Mouse (Mus musculus): ENCODE measurements around the gene Spdye4c. TPM values are rescaled to one million over a fixed set of nuclear protein-coding genes. Genes with fewer than 3 reads are reported as not detected.

The Spdye4c gene
- not detected for total RNA-seq (2021)

- no peak for DNase-seq (ENCODE audit: low spot score in 2 of 2)
- intact Hi-C loops (cut with DNase I), result no loop called here
Measured at GRCm38 (mm10) chr2:128590909-128591308, at the start of gene Spdye4c. Gene Spdye4c (plus strand): TSS chr2:128591209.

GRCm38 (mm10) chr2:128543495-128543894 is 47.5 kb upstream of the Spdye4c start:
- intact Hi-C loops (cut with DNase I), result no loop called here
- DNase-seq (ENCODE audit: low spot score in 2 of 2), result no peak

GRCm38 (mm10) chr2:128544421-128545137 is 46.4 kb upstream of the Spdye4c start:
- intact Hi-C loops (cut with DNase I), result no loop called here
- DNase-seq (ENCODE audit: low spot score in 2 of 2), result peak; percentile 14 to 16

- intact Hi-C loops (cut with DNase I), result no loop called here
- DNase-seq (ENCODE audit: low spot score in 2 of 2), result no peak
Measured at GRCm38 (mm10) chr2:128545447-128545846, 45.6 kb upstream of the Spdye4c start.

- intact Hi-C loops (cut with DNase I), result no loop called here
- no peak for DNase-seq (ENCODE audit: low spot score in 2 of 2)
Measured at GRCm38 (mm10) chr2:128547079-128547478, 43.9 kb upstream of the Spdye4c start.

- no peak for DNase-seq (ENCODE audit: low spot score in 2 of 2)
- intact Hi-C loops (cut with DNase I), result no loop called here
Measured at GRCm38 (mm10) chr2:128548262-128548661, 42.7 kb upstream of the Spdye4c start.

GRCm38 (mm10) chr2:128549561-128549960 is 41.4 kb upstream of the Spdye4c start:
- no peak for DNase-seq (ENCODE audit: low spot score in 2 of 2)
- intact Hi-C loops (cut with DNase I), result no loop called here

- intact Hi-C loops (cut with DNase I), result no loop called here
- no peak for DNase-seq (ENCODE audit: low spot score in 2 of 2)
Measured at GRCm38 (mm10) chr2:128549963-128550362, 41.0 kb upstream of the Spdye4c start.

GRCm38 (mm10) chr2:128552080-128552791 is 38.8 kb upstream of the Spdye4c start:
- no peak for DNase-seq (ENCODE audit: low spot score in 2 of 2)
- intact Hi-C loops (cut with DNase I), result no loop called here

GRCm38 (mm10) chr2:128552798-128553720 is 38.0 kb upstream of the Spdye4c start:
- intact Hi-C loops (cut with DNase I), result no loop called here

GRCm38 (mm10) chr2:128555082-128555481 is 35.9 kb upstream of the Spdye4c start:
- intact Hi-C loops (cut with DNase I), result no loop called here
- DNase-seq (ENCODE audit: low spot score in 2 of 2), result no peak

More at GRCm38 (mm10) chr2:128552798-128553720, 38.0 kb upstream of the Spdye4c start:
- DNase-seq (ENCODE audit: low spot score in 2 of 2), result no peak

GRCm38 (mm10) chr2:128564195-128564594 is 26.8 kb upstream of the Spdye4c start:
- intact Hi-C loops (cut with DNase I), result no loop called here
- DNase-seq (ENCODE audit: low spot score in 2 of 2), result no peak

GRCm38 (mm10) chr2:128565904-128566303 is 25.1 kb upstream of the Spdye4c start:
- intact Hi-C loops (cut with DNase I), result no loop called here
- no peak for DNase-seq (ENCODE audit: low spot score in 2 of 2)

GRCm38 (mm10) chr2:128566304-128567147 is 24.5 kb upstream of the Spdye4c start:
- intact Hi-C loops (cut with DNase I), result no loop called here
- DNase-seq (ENCODE audit: low spot score in 2 of 2), result peak in 1 of 2 experiments; percentile 12

- no peak for DNase-seq (ENCODE audit: low spot score in 2 of 2)
- intact Hi-C loops (cut with DNase I), result no loop called here
Measured at GRCm38 (mm10) chr2:128568018-128568417, 23.0 kb upstream of the Spdye4c start.

- no peak for DNase-seq (ENCODE audit: low spot score in 2 of 2)
- intact Hi-C loops (cut with DNase I), result no loop called here
Measured at GRCm38 (mm10) chr2:128568490-128568889, 22.5 kb upstream of the Spdye4c start.

- intact Hi-C loops (cut with DNase I), result loop anchor here (5.0 kb wide), 2 partner anchors 169 to 449 kb away; no protein-coding TSS in a partner anchor
- no peak for DNase-seq (ENCODE audit: low spot score in 2 of 2)
Measured at GRCm38 (mm10) chr2:128571001-128571400, 20.0 kb upstream of the Spdye4c start.

GRCm38 (mm10) chr2:128572726-128573624 is 18.0 kb upstream of the Spdye4c start:
- intact Hi-C loops (cut with DNase I), result loop anchor here (1.0 to 5.0 kb wide), 3 partner anchors 171 to 684 kb away; no protein-coding TSS in a partner anchor
- peak; percentile 82 to 89 for DNase-seq (ENCODE audit: low spot score in 2 of 2)

All from left cerebral cortex, postnatal 25 days (tissue).